Mouse (Mus musculus) heart, embryonic 13.5 days (tissue): ENCODE measurements around the gene Vac14. TPM values are rescaled to one million over a fixed set of nuclear protein-coding genes. Genes with fewer than 3 reads are reported as not detected.
A peak's percentile ranks its signal among the peaks of the same experiment; 100 is the strongest.

Experiments used
- ATAC-seq: fragments of 200-750 bp; cut with Nextera tagmentation; 2 replicates; pipeline ENCODE4 v1.8.0; 2017; ENCODE audit warnings: moderate TSS enrichment; ENCODE audit not compliant: insufficient number of reproducible peaks, low FRiP score, low TSS enrichment; ENCODE audit errors: extremely low read depth
- H3K27ac ChIP-seq: fragments of 300-500 bp; sonication (generic); replicated peaks from 2 replicates; pipeline ENCODE4 v1.5.1; 2015; ENCODE audit warnings: moderate library complexity, mild to moderate bottlenecking, inconsistent platforms
- H3K27me3 ChIP-seq: fragments of 300-500 bp; sonication (generic); replicated peaks from 2 replicates; pipeline ENCODE4 v1.6.1; 2015; ENCODE audit warnings: mild to moderate bottlenecking, inconsistent platforms
- H3K36me3 ChIP-seq: fragments of 300-500 bp; sonication (generic); 2 replicates; pipeline ENCODE4 v1.6.1; 2015; ENCODE audit warnings: mild to moderate bottlenecking, inconsistent platforms
- H3K4me1 ChIP-seq: fragments of 300-500 bp; sonication (generic); 2 replicates; pipeline ENCODE4 v1.6.1; 2015; ENCODE audit warnings: inconsistent platforms
- H3K4me2 ChIP-seq: fragments of 300-500 bp; sonication (generic); 2 replicates; pipeline ENCODE4 v1.6.1; 2015; ENCODE audit warnings: inconsistent platforms, mild to moderate bottlenecking, moderate library complexity
- H3K4me3 ChIP-seq: fragments of 300-500 bp; sonication (generic); 2 replicates; pipeline ENCODE4 v1.5.1; 2015; ENCODE audit warnings: moderate library complexity, mild to moderate bottlenecking, inconsistent platforms
- H3K9ac ChIP-seq: fragments of 300-500 bp; sonication (generic); 2 replicates; pipeline ENCODE4 v1.6.1; 2015; ENCODE audit warnings: inconsistent platforms, mild to moderate bottlenecking, moderate library complexity
- H3K9me3 ChIP-seq: fragments of 300-500 bp; sonication (generic); 2 replicates; pipeline ENCODE4 v1.6.1; 2016; ENCODE audit warnings: inconsistent platforms
- WGBS: fragments of 180-500 bp; shearing (Covaris S2); methylation state at CpG from one replicate; pipeline ENCODE4 v1.1.7; 2015; ENCODE audit warnings: mixed read lengths; 5-methylcytosine and 5-hydroxymethylcytosine counted together
- polyA plus RNA-seq: library from polyadenylated mRNA; unstranded; fragments of >200 nt; fragmentation: Nextera tagmentation; extraction: Ambion mirVana; gene quantifications from 2 replicates; pipeline ENCODE4 v1.2.1, GENCODE M21; 2015

Gene Vac14
- 17.3 and 17.4 TPM in 2 replicates for polyA plus RNA-seq

DNA sequence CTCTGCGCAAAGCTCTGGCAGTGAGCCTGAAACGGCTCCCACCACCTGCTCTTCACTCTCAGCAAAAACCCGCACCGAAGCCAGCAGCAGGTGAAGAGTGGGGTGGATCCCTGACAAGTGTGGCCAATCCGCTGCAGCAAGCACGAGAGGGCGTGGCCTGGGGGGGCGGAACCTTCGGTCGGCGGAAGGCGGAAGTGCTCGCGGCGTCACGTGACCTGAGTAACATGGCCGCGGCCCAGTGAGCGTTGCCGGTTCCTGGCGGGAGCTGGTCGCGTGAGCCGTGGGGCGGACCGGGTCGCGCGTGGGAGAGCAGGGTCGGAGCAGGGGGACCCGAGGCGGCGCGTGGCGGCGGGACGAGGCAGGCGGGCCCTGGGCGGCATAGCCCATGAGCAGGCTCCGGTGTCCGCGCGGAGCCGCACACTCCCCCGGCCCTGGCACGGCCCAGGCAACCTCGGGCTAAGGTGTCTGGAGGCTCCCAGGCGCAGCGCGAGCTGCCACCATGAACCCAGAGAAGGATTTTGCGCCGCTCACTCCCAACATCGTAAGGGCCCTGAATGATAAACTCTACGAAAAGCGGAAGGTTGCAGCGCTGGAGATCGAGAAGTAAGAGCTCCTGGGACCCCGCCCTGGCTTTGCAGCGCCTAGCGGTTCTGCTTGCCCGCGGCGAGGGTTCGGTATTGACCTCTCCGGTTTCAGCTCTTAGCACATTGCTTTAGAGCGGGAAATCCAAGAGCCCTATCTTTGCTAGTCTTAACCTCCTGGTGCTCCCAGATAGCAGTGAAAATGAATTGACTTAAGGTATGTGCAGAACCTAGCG lies at the start of gene Vac14:
TSS of gene Vac14 (plus strand) at position 195 of the 817 bp plus-strand sequence.
- Histone ChIP-seq H3K4me3 (peak within 1 kb of the TSS; percentile 97), H3K36me3 (no peaks in the 10 kb centered on the region), H3K9me3 (no peaks in the 10 kb centered on the region), H3K4me2 (peak within 1 kb of the TSS; percentile 95), H3K4me1 (peaks cover 24% of the 10 kb centered on the region), H3K27ac (0 out of 2 replicates have a peak within 1 kb of the TSS, but pooled peaks have one; percentile 10), H3K27me3 (peaks cover 33% of the 10 kb centered on the region), H3K9ac (peak within 1 kb of the TSS; percentile 89)
- ATAC-seq: peak; percentile 95
- under 1% methylated on average over 66 of the region's 67 CpGs for WGBS

DNA sequence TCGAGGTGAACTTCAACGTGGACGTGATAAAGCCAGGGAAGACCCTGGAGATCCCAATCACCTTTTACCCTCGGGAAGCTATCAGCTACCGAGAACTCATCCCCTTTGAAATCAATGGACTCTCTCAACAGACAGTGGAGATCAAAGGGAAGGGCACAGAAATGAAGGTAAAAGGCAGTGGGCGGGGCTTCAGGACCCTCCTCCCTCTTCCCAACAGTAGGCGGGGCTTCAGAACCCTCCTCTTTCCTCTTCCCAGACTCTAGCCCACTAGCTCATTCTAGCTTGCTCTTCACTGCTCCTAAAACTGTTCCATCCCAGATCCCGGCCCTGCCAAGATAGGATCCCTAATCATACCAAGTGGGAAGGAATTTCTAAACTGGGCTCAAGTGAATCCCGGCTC lies 25.7 kb upstream of the Vac14 start:
- H3K9ac ChIP-seq: no peak overlapping the region
- H3K27ac ChIP-seq: no peak overlapping the region
- H3K4me1 ChIP-seq: no peaks in the 10 kb centered on the region
- peaks cover 14% of the 10 kb centered on the region; the same call in 1 of the 2 replicates for H3K27me3 ChIP-seq
- no peak for ATAC-seq
- H3K9me3 ChIP-seq: no peaks in the 10 kb centered on the region
- no peak overlapping the region for H3K4me2 ChIP-seq
- H3K4me3 ChIP-seq: no peak overlapping the region
- no peaks in the 10 kb centered on the region for H3K36me3 ChIP-seq
- 65% methylated on average over 9 of the region's 9 CpGs for WGBS

DNA sequence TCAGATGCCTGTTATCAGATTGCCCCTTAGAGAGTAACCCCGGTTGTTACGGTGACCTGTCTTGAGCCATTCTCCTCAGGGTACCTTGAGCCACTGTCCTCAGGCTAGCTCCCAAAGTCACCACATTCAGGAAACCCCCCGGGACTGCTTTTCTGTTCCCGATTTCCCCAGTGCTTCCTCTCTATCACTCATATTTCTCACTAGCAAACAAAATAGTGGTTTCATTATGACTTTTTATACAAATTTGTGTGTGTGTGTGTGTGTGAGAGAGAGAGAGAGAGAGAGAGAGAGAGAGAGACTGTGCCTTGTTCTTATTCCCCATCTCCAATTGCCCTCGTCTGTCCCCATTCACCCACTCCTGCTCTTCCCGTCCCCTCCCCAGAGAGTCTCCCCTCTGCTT lies 24.2 kb upstream of the Vac14 start:
- Histone ChIP-seq H3K36me3 (no peaks in the 10 kb centered on the region), H3K27me3 (peaks cover 14% of the 10 kb centered on the region; the same call in 1 of the 2 replicates)

DNA sequence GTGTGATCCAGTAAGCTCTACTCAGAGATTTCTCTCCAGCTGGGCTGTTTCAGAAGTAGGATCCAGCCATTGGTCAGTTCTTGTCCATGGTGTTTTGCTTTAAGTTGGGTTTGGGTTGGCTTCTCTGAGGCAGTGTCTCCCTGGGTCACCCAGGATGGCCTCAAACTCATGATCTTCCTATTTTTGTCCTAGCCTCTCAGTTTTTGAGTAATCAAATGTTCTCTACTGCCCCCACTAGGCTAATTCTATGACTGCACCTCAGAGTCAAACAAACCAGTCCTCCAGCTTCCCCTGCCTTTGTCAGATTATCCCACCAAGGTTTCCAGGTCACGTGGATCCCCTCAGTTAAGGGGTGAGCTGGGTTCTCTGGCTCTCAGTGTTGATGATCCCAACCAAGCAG lies 13.8 kb upstream of the Vac14 start:
- Histone ChIP-seq H3K4me1 (no peaks in the 10 kb centered on the region), H3K9me3 (no peaks in the 10 kb centered on the region), H3K9ac (no peak overlapping the region), H3K27me3 (0 out of 2 replicates have a peak, but pooled peaks cover 5% of the 10 kb centered on the region), H3K27ac (no peak overlapping the region), H3K4me2 (no peak overlapping the region), H3K36me3 (no peaks in the 10 kb centered on the region), H3K4me3 (no peak overlapping the region)
- no peak for ATAC-seq
- WGBS: 3% methylated on average over 1 of the region's 1 CpGs

More for the DNA sequence above, 24.2 kb upstream of the Vac14 start:
- Histone ChIP-seq H3K4me2 (no peak overlapping the region), H3K9me3 (no peaks in the 10 kb centered on the region), H3K9ac (no peak overlapping the region), H3K4me3 (no peak overlapping the region), H3K27ac (no peak overlapping the region), H3K4me1 (no peaks in the 10 kb centered on the region)
- no peak for ATAC-seq
- WGBS: 64% methylated on average over 6 of the region's 6 CpGs

DNA sequence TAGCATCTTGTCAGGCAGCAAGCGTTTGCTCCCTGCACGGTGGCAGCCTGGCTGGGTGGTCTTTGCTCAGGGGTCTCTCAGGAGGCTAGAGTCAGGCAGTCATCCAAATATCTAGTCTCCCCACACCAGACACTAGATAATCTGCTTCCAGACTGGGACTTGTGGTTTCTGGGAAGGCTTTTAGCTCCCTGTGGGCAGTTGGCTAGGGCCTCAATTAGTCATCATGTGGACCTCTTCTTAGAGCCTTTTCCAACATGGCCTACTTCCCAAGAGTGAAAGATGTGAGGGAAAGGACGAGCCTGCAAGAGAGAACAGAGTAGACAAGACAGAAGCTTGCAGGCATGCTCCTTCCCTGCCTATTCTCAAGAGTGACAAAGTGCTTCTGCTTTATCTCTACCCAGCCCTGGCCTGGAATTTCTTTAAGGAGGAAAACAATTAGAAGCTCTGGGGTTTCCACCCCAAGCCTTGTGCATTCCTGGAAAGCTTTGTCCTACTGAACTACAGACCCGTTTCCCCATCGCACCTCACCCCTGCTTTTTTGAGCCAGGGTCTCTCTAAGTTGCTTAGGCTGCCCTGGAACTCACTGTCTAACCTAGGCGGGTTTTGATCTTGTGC lies 12.9 kb upstream of the Vac14 start:
- Histone ChIP-seq H3K36me3 (no peaks in the 10 kb centered on the region), H3K27me3 (no peaks in the 10 kb centered on the region), H3K4me3 (no peak overlapping the region), H3K9ac (no peak overlapping the region), H3K9me3 (no peaks in the 10 kb centered on the region), H3K4me1 (no peaks in the 10 kb centered on the region), H3K4me2 (no peak overlapping the region), H3K27ac (no peak overlapping the region)
- no peak for ATAC-seq
- 46% methylated on average over 6 of the region's 6 CpGs for WGBS

DNA sequence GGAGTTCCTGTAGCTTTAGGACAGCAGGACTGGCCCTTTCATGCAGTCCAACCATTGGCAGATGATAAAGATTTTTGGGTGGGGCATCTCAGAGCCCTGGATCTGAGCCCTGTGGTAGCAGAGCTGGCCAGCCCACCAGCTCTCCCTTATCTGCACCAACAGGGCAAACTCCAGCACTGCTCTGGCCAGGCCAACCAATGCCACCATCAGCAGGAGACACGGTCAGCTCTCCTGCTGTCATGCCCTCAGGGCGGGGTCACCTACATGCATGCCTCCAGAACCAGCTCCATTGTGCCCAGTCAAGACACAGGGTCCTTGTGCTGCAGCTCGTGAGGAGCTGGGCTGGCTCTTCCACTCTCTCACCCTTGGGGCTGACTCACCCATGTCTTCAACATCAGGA lies 2.7 kb upstream of the Vac14 start:
- Histone ChIP-seq H3K27me3 (peaks cover 40% of the 10 kb centered on the region), H3K4me3 (no peak overlapping the region), H3K36me3 (no peaks in the 10 kb centered on the region), H3K9ac (no peak overlapping the region), H3K4me1 (peaks cover 24% of the 10 kb centered on the region), H3K27ac (no peak overlapping the region), H3K4me2 (no peak overlapping the region), H3K9me3 (no peaks in the 10 kb centered on the region)
- ATAC-seq: no peak
- WGBS: 70% methylated on average over 3 of the region's 3 CpGs

DNA sequence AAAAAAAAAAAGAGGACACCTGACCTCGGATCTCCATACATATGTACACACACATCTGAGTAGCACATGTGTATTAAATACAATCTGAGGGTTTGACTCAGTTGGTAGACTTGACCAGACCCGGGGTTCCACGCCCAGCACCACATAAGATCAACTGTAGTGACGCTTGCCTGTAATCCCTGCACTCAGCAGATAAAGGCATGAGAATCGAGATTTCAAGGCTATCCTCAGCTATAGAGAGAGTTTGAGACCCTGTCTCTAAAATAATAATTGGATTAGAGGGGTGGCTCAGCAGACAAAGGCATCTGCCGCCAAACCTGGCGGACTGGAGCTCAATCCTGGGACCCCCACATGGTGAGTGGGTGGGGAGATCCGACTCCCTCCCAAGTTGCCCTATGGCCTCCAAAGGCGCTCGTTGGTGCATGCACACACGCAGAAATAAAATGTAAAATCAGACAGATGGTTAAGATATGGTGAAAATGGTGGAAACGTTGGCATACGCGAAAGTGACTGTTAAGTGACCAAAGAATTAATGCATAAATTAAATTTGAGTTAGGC lies 505 bp upstream of the Vac14 start:
- H3K4me1 ChIP-seq: peaks cover 24% of the 10 kb centered on the region
- H3K4me2 ChIP-seq: peak overlapping the region; percentile 95
- H3K9ac ChIP-seq: peak overlapping the region; percentile 72
- H3K27me3 ChIP-seq: peaks cover 36% of the 10 kb centered on the region
- H3K27ac ChIP-seq: no peak overlapping the region
- no peaks in the 10 kb centered on the region for H3K36me3 ChIP-seq
- H3K9me3 ChIP-seq: no peaks in the 10 kb centered on the region
- H3K4me3 ChIP-seq: peak overlapping the region; percentile 97
- WGBS: 22% methylated on average over 14 of the region's 14 CpGs
- ATAC-seq: no peak

DNA sequence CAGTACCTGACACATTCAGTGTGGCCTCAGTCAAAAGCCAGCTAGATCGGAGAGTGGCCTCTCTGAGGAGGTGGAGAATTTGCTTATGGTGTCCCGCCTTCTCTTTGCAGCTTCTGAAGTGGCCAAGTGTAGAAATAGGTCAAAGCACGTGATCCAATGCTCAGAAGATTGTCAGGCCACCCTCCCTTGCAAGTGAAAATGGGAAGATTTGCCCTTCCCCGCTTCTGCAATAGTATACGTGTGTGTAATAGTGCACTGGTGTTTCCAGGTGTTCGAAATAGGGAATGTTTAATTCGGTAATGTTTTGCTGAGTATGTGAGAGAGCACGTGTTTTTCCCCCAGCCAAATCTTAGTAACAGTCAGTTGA lies 806 bp downstream of the Vac14 start:
- H3K27ac ChIP-seq: 0 out of 2 replicates have a peak overlapping the region, but pooled peaks have one; percentile 10
- no peaks in the 10 kb centered on the region for H3K36me3 ChIP-seq
- WGBS: 17% methylated on average over 8 of the region's 8 CpGs
- H3K9me3 ChIP-seq: no peaks in the 10 kb centered on the region
- H3K4me2 ChIP-seq: peak overlapping the region; percentile 95
- H3K9ac ChIP-seq: peak overlapping the region; percentile 89
- peak overlapping the region; percentile 97 for H3K4me3 ChIP-seq
- ATAC-seq: no peak
- peaks cover 24% of the 10 kb centered on the region for H3K4me1 ChIP-seq
- H3K27me3 ChIP-seq: peaks cover 29% of the 10 kb centered on the region

DNA sequence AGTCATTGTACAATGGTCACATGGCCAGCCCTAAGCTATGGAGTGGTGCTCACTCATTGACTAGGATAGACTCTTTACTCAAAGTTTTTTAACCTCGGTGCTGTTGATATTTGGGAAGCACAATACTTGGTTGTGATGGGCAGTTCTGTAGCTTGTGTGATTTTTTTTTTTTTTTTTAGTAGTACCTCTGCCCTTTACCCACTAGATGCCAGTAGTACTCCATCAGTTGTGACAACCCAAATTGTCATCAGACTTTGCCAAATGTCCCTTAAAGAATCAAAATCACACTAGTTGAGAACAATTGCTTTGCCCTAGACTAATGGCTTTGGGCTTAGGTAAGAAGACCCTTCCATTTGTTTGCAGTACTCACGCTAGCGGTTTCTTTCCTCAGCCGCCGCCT lies 1.5 kb downstream of the Vac14 start:
- peak overlapping the region; percentile 97 for H3K4me3 ChIP-seq
- H3K9me3 ChIP-seq: no peaks in the 10 kb centered on the region
- peaks cover 27% of the 10 kb centered on the region for H3K27me3 ChIP-seq
- peak overlapping the region; percentile 95 for H3K4me2 ChIP-seq
- 87% methylated on average over 5 of the region's 5 CpGs for WGBS
- no peak for ATAC-seq
- H3K36me3 ChIP-seq: no peaks in the 10 kb centered on the region
- H3K4me1 ChIP-seq: peaks cover 24% of the 10 kb centered on the region
- H3K9ac ChIP-seq: peak overlapping the region; percentile 89; the same call in 1 of the 2 replicates
- H3K27ac ChIP-seq: no peak overlapping the region

DNA sequence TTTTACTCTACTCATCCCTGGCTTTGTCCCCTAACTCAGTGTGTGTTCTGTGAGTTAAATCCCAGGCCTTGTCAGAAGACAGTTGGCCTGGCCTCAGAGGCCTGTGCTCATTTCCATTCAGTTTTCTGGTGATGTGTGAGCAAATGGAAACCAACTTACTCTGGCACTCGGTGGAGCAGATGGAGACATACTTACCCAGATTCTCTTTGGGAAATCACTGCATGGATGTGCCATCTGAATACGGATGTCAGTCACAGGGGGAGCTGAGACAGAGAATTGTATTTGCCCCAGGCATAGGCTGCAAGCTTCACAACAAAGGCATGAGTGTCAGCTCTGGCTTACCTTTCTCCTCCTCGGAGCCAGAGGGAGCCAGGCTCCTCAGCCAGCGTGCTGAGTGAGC lies 8.0 kb downstream of the Vac14 start:
- peaks cover 20% of the 10 kb centered on the region for H3K4me1 ChIP-seq
- H3K4me3 ChIP-seq: no peak overlapping the region
- ATAC-seq: no peak
- no peak overlapping the region for H3K9ac ChIP-seq
- H3K4me2 ChIP-seq: no peak overlapping the region
- 75% methylated on average over 4 of the region's 4 CpGs for WGBS
- no peak overlapping the region for H3K27ac ChIP-seq
- H3K36me3 ChIP-seq: no peaks in the 10 kb centered on the region
- no peaks in the 10 kb centered on the region for H3K27me3 ChIP-seq
- H3K9me3 ChIP-seq: no peaks in the 10 kb centered on the region

DNA sequence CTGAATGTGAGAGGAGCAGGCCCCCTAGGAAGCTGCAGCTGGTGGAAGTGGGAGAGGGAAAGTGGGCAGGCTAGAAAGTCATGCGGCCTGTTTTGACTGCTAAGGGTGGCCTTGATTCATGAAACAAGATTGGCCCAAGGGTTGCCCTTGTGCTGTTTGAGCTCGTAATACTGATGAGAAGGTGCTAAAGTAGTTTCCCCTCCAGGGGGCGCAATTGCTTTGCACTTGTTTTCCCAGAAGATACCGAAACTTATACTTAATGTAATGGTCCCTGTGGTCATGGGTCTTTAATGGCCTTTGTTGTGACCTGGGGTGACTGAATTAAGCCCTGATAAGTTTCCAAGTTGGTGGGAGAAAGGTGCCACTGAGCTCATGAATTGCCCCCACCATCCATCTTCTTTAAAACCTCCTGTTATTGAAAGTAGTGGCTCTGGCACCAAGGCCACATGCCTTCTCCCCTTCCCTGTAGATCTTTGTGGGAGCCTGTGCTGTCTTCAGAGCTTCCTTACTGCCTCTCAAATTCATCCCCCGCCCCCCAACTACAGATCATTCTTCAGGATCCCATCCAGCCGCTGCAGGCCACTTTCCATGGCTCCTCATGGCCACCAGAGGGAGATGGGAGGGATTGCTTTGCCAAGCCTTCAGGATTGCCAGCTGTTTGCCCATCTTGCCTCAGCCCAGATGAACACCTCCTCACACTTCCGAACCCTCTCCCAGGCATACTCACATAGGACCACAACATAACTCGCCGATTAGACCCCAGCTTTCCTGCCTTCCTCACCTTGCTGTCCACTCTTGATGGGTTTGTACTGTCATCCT lies 11.1 kb downstream of the Vac14 start:
- peaks cover 28% of the 10 kb centered on the region for H3K36me3 ChIP-seq

More for the DNA sequence above, 11.1 kb downstream of the Vac14 start:
- Histone ChIP-seq H3K27me3 (no peaks in the 10 kb centered on the region), H3K4me3 (no peak overlapping the region), H3K9ac (no peak overlapping the region), H3K27ac (no peak overlapping the region), H3K4me2 (no peak overlapping the region), H3K4me1 (peaks cover 20% of the 10 kb centered on the region), H3K9me3 (no peaks in the 10 kb centered on the region)
- 63% methylated on average over 9 of the region's 9 CpGs for WGBS
- no peak for ATAC-seq
